Mouse (Mus musculus) stomach, embryonic 15.5 days (tissue): Measurements from ENCODE around the gene Sipa1l3. TPM values are rescaled to one million over a fixed set of nuclear protein-coding genes. Genes with fewer than 3 reads are reported as not detected.

Experiments
- ATAC-seq: fragments of 200-750 bp; cut with Nextera tagmentation; 2 replicates; pipeline ENCODE4 v1.8.0; 2017; ENCODE audit warnings: low read depth, moderate number of reproducible peaks, moderate TSS enrichment; ENCODE audit not compliant: insufficient read depth, low FRiP score
- H3K27ac ChIP-seq: fragments of 300-500 bp; sonication (generic); 2 replicates; pipeline ENCODE4 v1.5.1; 2015; ENCODE audit warnings: mild to moderate bottlenecking, inconsistent platforms
- H3K27me3 ChIP-seq: fragments of 300-500 bp; sonication (generic); replicated peaks from 2 replicates; pipeline ENCODE4 v1.6.1; 2015; ENCODE audit warnings: inconsistent platforms
- H3K36me3 ChIP-seq: fragments of 300-500 bp; sonication (generic); 2 replicates; pipeline ENCODE4 v1.6.1; 2015; ENCODE audit warnings: inconsistent platforms
- H3K4me1 ChIP-seq: fragments of 300-500 bp; sonication (generic); 2 replicates; pipeline ENCODE4 v1.6.1; 2015; ENCODE audit warnings: inconsistent platforms
- H3K4me2 ChIP-seq: fragments of 300-500 bp; sonication (generic); 2 replicates; pipeline ENCODE4 v1.6.1; 2015; ENCODE audit warnings: mild to moderate bottlenecking, inconsistent platforms
- H3K4me3 ChIP-seq: fragments of 300-500 bp; sonication (generic); replicated peaks from 2 replicates; pipeline ENCODE4 v1.5.1; 2015; ENCODE audit warnings: inconsistent platforms
- H3K9ac ChIP-seq: fragments of 300-500 bp; sonication (generic); 2 replicates; pipeline ENCODE4 v1.6.1; 2015; ENCODE audit warnings: inconsistent platforms
- H3K9me3 ChIP-seq: fragments of 300-500 bp; sonication (generic); 2 replicates; pipeline ENCODE4 v1.6.1; 2016; ENCODE audit warnings: inconsistent platforms
- WGBS: fragments of 180-500 bp; shearing (Covaris S2); methylation state at CpG from one replicate; pipeline ENCODE4 v1.1.7; 2015; 5-methylcytosine and 5-hydroxymethylcytosine counted together
- polyA plus RNA-seq: library from polyadenylated mRNA; unstranded; fragments of >200 nt; fragmentation: Nextera tagmentation; extraction: Ambion mirVana; gene quantifications from 2 replicates; pipeline ENCODE4 v1.2.1, GENCODE M21; 2015

Sipa1l3 gene
- polyA plus RNA-seq, 1 experiment from 2014 or later = 22.0 TPM

GRCm38 (mm10) chr7:29475005-29475404, 43.4 kb downstream of the Sipa1l3 start:
- Histone ChIP-seq H3K4me2 (no peak overlapping the region), H3K27me3 (no peaks in the 10 kb centered on the region), H3K4me3 (no peak overlapping the region), H3K27ac (no peak overlapping the region), H3K4me1 (peaks cover 27% of the 10 kb centered on the region), H3K9ac (no peak overlapping the region), H3K36me3 (no peaks in the 10 kb centered on the region), H3K9me3 (no peaks in the 10 kb centered on the region)
- 88% methylated on average over 7 of the region's 7 CpGs for WGBS
- no peak for ATAC-seq

DNA sequence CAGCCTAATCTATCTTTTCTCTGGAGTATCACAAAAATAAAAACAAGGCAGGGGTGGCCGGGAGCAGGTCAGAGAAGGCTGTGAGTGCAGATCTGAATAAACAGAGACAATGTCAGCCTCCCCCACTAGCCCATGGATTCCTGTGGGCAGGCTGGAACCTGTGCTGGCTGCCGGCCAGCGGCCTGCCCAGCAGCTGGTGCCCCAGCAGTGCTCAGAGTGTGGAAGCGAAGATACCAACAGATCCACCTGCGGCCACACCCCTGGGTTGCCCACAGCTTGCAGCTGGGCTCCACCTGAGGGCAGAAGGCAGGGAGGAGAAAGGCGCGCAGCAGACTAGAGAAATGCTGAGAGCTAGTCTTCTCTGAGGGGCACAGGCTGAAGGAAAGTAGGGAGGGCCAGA, 47.1 kb downstream of the Sipa1l3 start:
- H3K4me3 ChIP-seq = no peak overlapping the region
- H3K27ac ChIP-seq = peak overlapping the region; percentile 69
- H3K27me3 ChIP-seq = no peaks in the 10 kb centered on the region
- peak overlapping the region; percentile 10; the same call in 1 of the 2 replicates for H3K4me2 ChIP-seq
- H3K9me3 ChIP-seq = no peaks in the 10 kb centered on the region
- H3K4me1 ChIP-seq = peaks cover 40% of the 10 kb centered on the region
- 39% methylated on average over 7 of the region's 7 CpGs for WGBS
- ATAC-seq = peak; percentile 40; the same call in 1 of the 2 replicates
- H3K9ac ChIP-seq = no peak overlapping the region
- H3K36me3 ChIP-seq = no peaks in the 10 kb centered on the region

- Histone ChIP-seq H3K4me2 (no peak overlapping the region), H3K4me3 (no peak overlapping the region), H3K9me3 (no peaks in the 10 kb centered on the region), H3K9ac (no peak overlapping the region), H3K36me3 (no peaks in the 10 kb centered on the region), H3K4me1 (peaks cover 40% of the 10 kb centered on the region), H3K27ac (peak overlapping the region; percentile 69), H3K27me3 (no peaks in the 10 kb centered on the region)
- peak; percentile 71 for ATAC-seq
- 58% methylated on average over 7 of the region's 7 CpGs for WGBS
Observed at GRCm38 (mm10) chr7:29469602-29470344, 48.7 kb downstream of the Sipa1l3 start.

GRCm38 (mm10) chr7:29468593-29468992, 49.8 kb downstream of the Sipa1l3 start:
- Histone ChIP-seq H3K27me3 (no peaks in the 10 kb centered on the region), H3K9ac (no peak overlapping the region), H3K4me2 (no peak overlapping the region), H3K27ac (peak overlapping the region; percentile 69; the same call in 1 of the 2 replicates), H3K9me3 (no peaks in the 10 kb centered on the region), H3K36me3 (no peaks in the 10 kb centered on the region), H3K4me1 (peaks cover 37% of the 10 kb centered on the region), H3K4me3 (no peak overlapping the region)
- no peak for ATAC-seq
- WGBS = 81% methylated on average over 5 of the region's 5 CpGs

- Histone ChIP-seq H3K9me3 (no peaks in the 10 kb centered on the region), H3K27ac (no peak overlapping the region), H3K4me2 (no peak overlapping the region), H3K4me3 (no peak overlapping the region), H3K27me3 (no peaks in the 10 kb centered on the region), H3K36me3 (no peaks in the 10 kb centered on the region), H3K9ac (no peak overlapping the region), H3K4me1 (peaks cover 41% of the 10 kb centered on the region)
- ATAC-seq = no peak
- 66% methylated on average over 10 of the region's 10 CpGs for WGBS
Observed at GRCm38 (mm10) chr7:29466585-29466984, 51.9 kb downstream of the Sipa1l3 start.

GRCm38 (mm10) chr7:29465736-29466135, 52.7 kb downstream of the Sipa1l3 start:
- H3K36me3 ChIP-seq = no peaks in the 10 kb centered on the region
- no peak overlapping the region for H3K9ac ChIP-seq
- no peak for ATAC-seq
- peaks cover 38% of the 10 kb centered on the region for H3K4me1 ChIP-seq
- H3K27ac ChIP-seq = no peak overlapping the region
- H3K9me3 ChIP-seq = no peaks in the 10 kb centered on the region
- WGBS = 83% methylated on average over 4 of the region's 4 CpGs
- no peak overlapping the region for H3K4me3 ChIP-seq
- H3K27me3 ChIP-seq = no peaks in the 10 kb centered on the region
- H3K4me2 ChIP-seq = no peak overlapping the region

- peaks cover 24% of the 10 kb centered on the region for H3K4me1 ChIP-seq
- H3K27me3 ChIP-seq = no peaks in the 10 kb centered on the region
- H3K4me2 ChIP-seq = no peak overlapping the region
- no peaks in the 10 kb centered on the region for H3K9me3 ChIP-seq
- no peaks in the 10 kb centered on the region for H3K36me3 ChIP-seq
- H3K9ac ChIP-seq = no peak overlapping the region
- H3K4me3 ChIP-seq = no peak overlapping the region
- no peak for ATAC-seq
- no peak overlapping the region for H3K27ac ChIP-seq
- WGBS = 85% methylated on average over 3 of the region's 3 CpGs
Observed at GRCm38 (mm10) chr7:29462820-29463219, 55.6 kb downstream of the Sipa1l3 start.

DNA sequence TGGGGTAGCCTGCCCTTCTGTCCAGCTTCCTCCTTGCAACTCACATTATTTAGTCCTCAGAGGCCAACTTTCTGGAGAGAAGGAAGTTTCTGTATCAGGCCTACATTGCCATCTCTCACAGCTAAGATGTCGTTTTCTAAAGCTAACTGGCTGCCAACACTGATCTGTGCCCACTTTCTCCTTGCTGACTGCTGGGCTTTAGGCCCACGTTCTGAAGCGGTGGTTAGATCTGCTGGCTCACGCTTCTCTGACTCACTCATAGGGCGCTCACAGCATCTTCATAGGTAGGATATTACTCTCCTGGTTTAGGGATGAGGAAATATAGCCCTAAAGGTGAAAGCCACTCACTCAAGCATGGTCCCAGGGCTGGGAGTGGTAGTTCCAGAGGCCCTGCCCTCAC, 56.3 kb downstream of the Sipa1l3 start:
- peaks cover 27% of the 10 kb centered on the region for H3K4me1 ChIP-seq
- H3K9me3 ChIP-seq = no peaks in the 10 kb centered on the region
- no peak overlapping the region for H3K4me3 ChIP-seq
- WGBS = 76% methylated on average over 5 of the region's 5 CpGs
- no peak for ATAC-seq
- no peak overlapping the region for H3K4me2 ChIP-seq
- H3K27ac ChIP-seq = peak overlapping the region; percentile 60
- H3K27me3 ChIP-seq = no peaks in the 10 kb centered on the region
- H3K36me3 ChIP-seq = no peaks in the 10 kb centered on the region
- H3K9ac ChIP-seq = no peak overlapping the region

GRCm38 (mm10) chr7:29461557-29461956, 56.9 kb downstream of the Sipa1l3 start:
- H3K27ac ChIP-seq = peak overlapping the region; percentile 60
- H3K4me3 ChIP-seq = no peak overlapping the region
- WGBS = 77% methylated on average over 10 of the region's 10 CpGs
- H3K9me3 ChIP-seq = no peaks in the 10 kb centered on the region
- peaks cover 27% of the 10 kb centered on the region for H3K4me1 ChIP-seq
- no peak overlapping the region for H3K4me2 ChIP-seq
- peak; percentile 23; the same call in 1 of the 2 replicates for ATAC-seq
- H3K27me3 ChIP-seq = no peaks in the 10 kb centered on the region
- no peak overlapping the region for H3K9ac ChIP-seq
- no peaks in the 10 kb centered on the region for H3K36me3 ChIP-seq

DNA sequence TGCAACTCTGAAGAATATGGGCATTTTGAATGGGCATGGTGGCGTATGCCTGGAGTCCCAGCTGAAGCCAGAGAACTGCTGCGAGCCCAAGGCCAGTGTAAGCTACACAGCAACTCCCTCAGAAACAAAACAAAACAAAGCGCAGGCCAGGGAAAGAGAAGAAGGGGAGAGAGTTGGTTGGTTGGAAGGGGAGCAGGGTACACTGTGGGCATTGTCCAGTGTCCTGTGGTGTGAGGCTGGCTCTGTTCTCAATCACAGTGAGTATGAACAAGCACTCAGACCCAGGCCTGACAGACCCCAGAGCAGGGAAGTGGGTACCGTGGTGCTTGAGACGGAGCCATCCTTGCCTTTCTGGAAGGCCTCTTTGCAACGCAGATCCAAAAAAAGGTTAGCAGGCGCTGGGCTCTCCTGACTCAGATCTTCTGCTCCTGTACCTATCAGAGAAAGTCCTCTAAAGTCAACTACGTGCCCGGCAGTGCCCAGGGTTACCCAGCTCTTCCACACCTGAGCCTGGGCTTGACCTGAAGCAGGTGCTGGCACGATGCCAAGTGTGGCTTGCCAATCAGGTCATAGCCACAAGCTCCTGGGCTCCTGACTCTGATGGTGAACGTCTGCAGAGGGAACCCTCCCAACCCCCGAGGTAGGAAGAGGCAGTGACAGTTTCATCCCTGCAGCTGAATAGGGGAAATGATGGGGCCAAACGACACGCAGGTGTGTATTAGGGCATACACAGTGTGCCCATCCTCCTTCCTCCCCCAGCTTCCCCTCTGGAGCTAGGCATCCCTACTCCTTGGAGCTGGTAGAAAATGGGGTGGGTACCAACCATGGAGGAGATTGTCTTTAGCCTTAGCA, 59.3 kb downstream of the Sipa1l3 start:
- Histone ChIP-seq H3K9me3 (no peaks in the 10 kb centered on the region), H3K36me3 (no peaks in the 10 kb centered on the region), H3K9ac (no peak overlapping the region), H3K27me3 (no peaks in the 10 kb centered on the region), H3K4me2 (no peak overlapping the region), H3K27ac (0 out of 2 replicates have a peak overlapping the region, but pooled peaks have one; percentile 21), H3K4me3 (no peak overlapping the region), H3K4me1 (peaks cover 41% of the 10 kb centered on the region)
- 78% methylated on average over 14 of the region's 14 CpGs for WGBS
- ATAC-seq = no peak

DNA sequence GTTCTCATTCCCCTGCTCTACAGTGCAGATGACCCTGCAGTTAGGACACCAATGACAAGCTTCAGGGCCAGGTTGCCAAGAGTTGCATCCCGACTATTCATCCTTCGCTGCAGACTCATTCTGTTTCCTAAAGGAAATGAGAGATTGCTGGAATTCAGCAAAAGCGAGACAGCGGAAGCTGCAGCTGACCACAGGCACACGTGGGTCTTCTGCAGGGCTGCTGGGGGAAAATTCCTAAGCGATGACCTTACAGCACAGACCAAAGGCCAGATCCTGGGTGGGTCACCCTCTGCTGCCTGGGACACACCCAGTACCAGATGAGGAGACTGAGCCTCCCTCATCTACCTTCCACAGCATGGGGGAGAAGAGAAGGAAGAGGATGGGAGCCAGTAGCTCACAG, 60.7 kb downstream of the Sipa1l3 start:
- Histone ChIP-seq H3K36me3 (no peaks in the 10 kb centered on the region), H3K4me1 (peaks cover 52% of the 10 kb centered on the region), H3K27me3 (no peaks in the 10 kb centered on the region), H3K27ac (peak overlapping the region; percentile 31; the same call in 1 of the 2 replicates), H3K9ac (no peak overlapping the region), H3K9me3 (no peaks in the 10 kb centered on the region), H3K4me2 (no peak overlapping the region), H3K4me3 (no peak overlapping the region)
- 53% methylated on average over 6 of the region's 6 CpGs for WGBS
- ATAC-seq = no peak

DNA sequence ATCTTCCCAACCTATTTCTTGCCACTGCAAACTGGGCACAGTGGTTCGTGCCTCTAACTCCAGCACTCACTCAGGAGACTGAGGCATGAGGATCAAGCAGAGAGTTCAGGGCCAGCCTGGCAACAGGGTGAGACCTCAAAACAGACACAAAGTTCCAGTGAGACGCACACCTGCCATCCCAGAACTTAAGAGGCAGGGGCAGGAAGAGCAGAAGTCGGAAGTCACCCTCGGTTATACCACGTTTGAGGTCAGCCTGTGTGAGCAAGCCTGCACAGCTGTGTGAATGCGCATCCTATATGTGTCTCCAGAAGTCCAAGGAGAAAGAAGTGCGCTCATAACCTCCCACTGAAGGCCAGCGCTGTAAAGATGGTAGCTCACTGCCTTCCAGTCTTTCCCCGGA, 61.7 kb downstream of the Sipa1l3 start:
- 80% methylated on average over 9 of the region's 9 CpGs for WGBS
- Histone ChIP-seq H3K36me3 (no peaks in the 10 kb centered on the region), H3K9me3 (no peaks in the 10 kb centered on the region), H3K4me2 (no peak overlapping the region), H3K4me3 (no peak overlapping the region), H3K27me3 (no peaks in the 10 kb centered on the region), H3K4me1 (peaks cover 50% of the 10 kb centered on the region), H3K27ac (no peak overlapping the region), H3K9ac (no peak overlapping the region)
- ATAC-seq = no peak
